In the genomic region with DNA sequence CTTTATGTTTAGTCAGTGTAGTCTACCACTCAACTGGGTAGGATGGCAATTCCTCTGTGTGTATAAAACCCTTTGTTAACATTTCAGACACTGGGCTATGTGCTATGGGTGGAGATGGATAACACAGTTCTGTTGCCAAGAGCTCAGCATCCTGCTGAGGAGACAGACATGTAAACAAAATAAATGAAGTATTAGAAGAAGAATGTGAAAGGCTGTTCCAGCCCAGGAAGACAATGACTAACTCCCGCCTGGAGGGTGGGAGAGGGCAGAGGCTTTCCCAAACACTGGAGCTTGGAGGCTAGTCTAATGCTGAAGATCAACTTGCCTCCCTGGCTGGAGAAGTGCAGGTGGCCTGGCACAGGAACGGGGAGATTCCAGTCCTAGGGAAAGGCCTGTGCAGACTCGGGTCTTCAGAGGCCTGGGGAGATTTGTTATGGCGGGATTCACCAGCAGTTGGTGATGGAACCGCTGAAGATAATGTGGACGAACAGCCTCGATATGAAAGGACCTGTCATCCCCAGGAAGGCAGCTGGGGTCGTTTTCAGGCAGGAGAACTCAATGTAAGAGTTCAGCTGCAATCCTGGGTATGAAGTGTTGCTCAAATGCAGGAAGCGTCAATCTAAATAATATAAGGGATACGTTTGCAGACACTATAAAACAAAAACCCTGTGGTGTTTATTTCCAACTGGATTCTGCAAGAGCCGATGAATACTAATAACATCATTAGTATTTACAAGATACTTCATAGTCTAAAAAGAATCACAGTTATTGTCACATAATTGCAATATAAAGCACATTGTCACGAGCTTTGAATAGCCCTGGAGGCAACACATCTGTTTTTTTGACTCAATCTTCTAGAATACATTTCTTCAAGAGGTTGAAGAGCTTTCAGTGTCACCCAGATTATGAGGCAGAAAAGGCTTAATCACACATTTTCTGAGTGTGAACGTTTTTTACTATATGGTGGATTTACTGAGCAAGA, we compare ENCODE assay signal across 14 mouse cellular contexts.
DNase-seq lines count a peak whose midpoint lies in the region; ATAC-seq and TF ChIP-seq lines count a peak whose summit lies in the region.
"Had no signal": no experiment of that assay in that cellular context is flagged by ENCODE, and none has a peak within 500 bp of the region (broad histone marks: within the 10 kb centered on the region; RNA-seq: fewer than 3 reads in every experiment).

No protein-coding gene starts in this region.

- ATAC-seq in forebrain, embryonic 11.5 days (replicated peaks; ENCODE audit: low FRiP score) = no peak; the same call in 1 of the 2 replicates
- ATAC-seq in midbrain, postnatal 0 days (ENCODE audit: low FRiP score) = no peak

- H3K9me3 ChIP-seq in heart, embryonic 10.5 days = no peaks in the 10 kb centered on the region
- H3K9me3 ChIP-seq in forebrain, embryonic 11.5 days (ENCODE audit: control insufficient read depth, low read length) = no peaks in the 10 kb centered on the region
- no peaks in the 10 kb centered on the region for H3K9me3 ChIP-seq in midbrain, postnatal 0 days (ENCODE audit: low read length)
- H3K9me3 ChIP-seq: kidney, embryonic 15.5 days had no signal

- H3K27me3 ChIP-seq in heart, embryonic 10.5 days (ENCODE audit: insufficient read depth, poor library complexity, severe bottlenecking) = no peaks in the 10 kb centered on the region
- no peaks in the 10 kb centered on the region for H3K27me3 ChIP-seq in forebrain, embryonic 11.5 days (ENCODE audit: control insufficient read depth, insufficient read depth, low read length)
- H3K27me3 ChIP-seq in midbrain, postnatal 0 days (ENCODE audit: insufficient read depth, low read length) = no peaks in the 10 kb centered on the region
- H3K27me3 ChIP-seq: CH12.LX; kidney, embryonic 15.5 days had no signal

- H3K9ac ChIP-seq in forebrain, embryonic 11.5 days (ENCODE audit: low read length) = no peak overlapping the region; the same call in 1 of the 2 replicates
- H3K9ac ChIP-seq in midbrain, postnatal 0 days (replicated peaks; ENCODE audit: low read length, poor library complexity, severe bottlenecking) = no peak overlapping the region
- H3K9ac ChIP-seq: kidney, embryonic 15.5 days had no signal

- no peak for TF ChIP-seq POLR2A in lung, adult 2 months (IDR thresholded peaks at IDR 0.05; ENCODE audit: borderline replicate concordance, extremely low read depth, low read depth, low read length)

- H3K4me2 ChIP-seq in forebrain, embryonic 11.5 days (ENCODE audit: low read depth, low read length, severe bottlenecking) = no peak overlapping the region
- H3K4me2 ChIP-seq in midbrain, postnatal 0 days (ENCODE audit: low read depth, low read length, poor library complexity, severe bottlenecking) = no peak overlapping the region

- no peak overlapping the region for H3K27ac ChIP-seq in heart, embryonic 10.5 days
- H3K27ac ChIP-seq in forebrain, embryonic 11.5 days (ENCODE audit: low read depth, low read length) = 0 out of 2 replicates have a peak overlapping the region, but pooled peaks have one; percentile 4
- H3K27ac ChIP-seq in midbrain, postnatal 0 days (ENCODE audit: low read depth, low read length) = no peak overlapping the region
- H3K27ac ChIP-seq: kidney, embryonic 15.5 days had no signal

- TF ChIP-seq CTCF in lung, adult 2 months (IDR thresholded peaks at IDR 0.05; ENCODE audit: insufficient read depth, low read length) = no peak
- no peak for TF ChIP-seq CTCF in midbrain, postnatal 0 days (IDR thresholded peaks at IDR 0.05)

- peak; percentile 12 for DNase-seq in heart, postnatal 4 days
- DNase-seq in heart, embryonic 10.5 days (ENCODE audit: low spot score) = no peak
- DNase-seq in forebrain, embryonic 11.5 days (ENCODE audit: low spot score) = no peak
- peak; percentile 22 for DNase-seq in lung, adult 2 months
- peak; percentile 28 for DNase-seq in midbrain, postnatal 0 days (ENCODE audit: low spot score)
- DNase-seq in kidney, adult 18-20 months = no peak
- no peak for DNase-seq in layer of hippocampus, postnatal 10 days (ENCODE audit: low spot score in 2 of 2)
- DNase-seq in layer of hippocampus, postnatal 25 days (ENCODE audit: extremely low spot score in 1 of 2, low spot score in 1 of 2) = no peak
- DNase-seq: adrenal gland, adult 2 months; heart, adult 11 months; right cerebral cortex, adult 18-20 months; thymus, postnatal 36 days had no signal

- no peak overlapping the region for H3K4me3 ChIP-seq in heart, embryonic 10.5 days
- no peak overlapping the region for H3K4me3 ChIP-seq in forebrain, embryonic 11.5 days (ENCODE audit: low read depth, low read length)
- H3K4me3 ChIP-seq in lung, adult 2 months (replicated peaks; ENCODE audit: extremely low read depth, low read depth, low read length) = no peak overlapping the region
- no peak overlapping the region for H3K4me3 ChIP-seq in midbrain, postnatal 0 days (ENCODE audit: low read depth, low read length)
- H3K4me3 ChIP-seq: kidney, embryonic 15.5 days had no signal

- H3K4me1 ChIP-seq in heart, embryonic 10.5 days = peaks cover 6% of the 10 kb centered on the region
- no peaks in the 10 kb centered on the region for H3K4me1 ChIP-seq in forebrain, embryonic 11.5 days (replicated peaks; ENCODE audit: control insufficient read depth, insufficient read depth, low read length)
- peaks cover 8% of the 10 kb centered on the region; the same call in 1 of the 2 replicates for H3K4me1 ChIP-seq in lung, adult 2 months (ENCODE audit: control insufficient read depth, insufficient read depth, low read length)
- H3K4me1 ChIP-seq in midbrain, postnatal 0 days (ENCODE audit: insufficient read depth, low read length) = no peaks in the 10 kb centered on the region

- H3K36me3 ChIP-seq in heart, embryonic 10.5 days = no peaks in the 10 kb centered on the region
- H3K36me3 ChIP-seq in forebrain, embryonic 11.5 days (ENCODE audit: control insufficient read depth, insufficient read depth, low read length) = no peaks in the 10 kb centered on the region
- no peaks in the 10 kb centered on the region for H3K36me3 ChIP-seq in midbrain, postnatal 0 days (ENCODE audit: insufficient read depth, low read length)
- H3K36me3 ChIP-seq: kidney, embryonic 15.5 days had no signal

- 58% methylated on average over 13 of the region's 13 CpGs for WGBS in heart, embryonic 10.5 days
- 54% methylated on average over 13 of the region's 13 CpGs for whole genome bisulfite sequencing in forebrain, embryonic 11.5 days
- WGBS in lung, adult 2 months = 35% methylated on average over 13 of the region's 13 CpGs
- WGBS in midbrain, postnatal 0 days = 37% methylated on average over 13 of the region's 13 CpGs

Comparison
In these comparisons a context has a peak if more than half of its experiments do, and no peak if none do; other contexts are left out.
1. DNase-seq: peak in heart, postnatal 4 days (single experiment), lung, adult 2 months (single experiment) and midbrain, postnatal 0 days (single experiment); none in heart, embryonic 10.5 days (single experiment), forebrain, embryonic 11.5 days (single experiment), kidney, adult 18-20 months (single experiment), layer of hippocampus, postnatal 10 days (0 of 2) and layer of hippocampus, postnatal 25 days (0 of 2).